Mouse (Mus musculus) heart, embryonic 13.5 days (tissue): Measurements from ENCODE around the gene Clcf1. TPM values are rescaled to one million over a fixed set of nuclear protein-coding genes. Genes with fewer than 3 reads are reported as not detected.

ENCODE experiments used
- ATAC-seq: fragments of 200-750 bp; cut with Nextera tagmentation; 2 replicates; pipeline ENCODE4 v1.8.0; 2017; ENCODE audit warnings: moderate TSS enrichment; ENCODE audit not compliant: insufficient number of reproducible peaks, low FRiP score, low TSS enrichment; ENCODE audit errors: extremely low read depth
- H3K27ac ChIP-seq: fragments of 300-500 bp; sonication (generic); replicated peaks from 2 replicates; pipeline ENCODE4 v1.5.1; 2015; ENCODE audit warnings: moderate library complexity, mild to moderate bottlenecking, inconsistent platforms
- H3K27me3 ChIP-seq: fragments of 300-500 bp; sonication (generic); replicated peaks from 2 replicates; pipeline ENCODE4 v1.6.1; 2015; ENCODE audit warnings: mild to moderate bottlenecking, inconsistent platforms
- H3K36me3 ChIP-seq: fragments of 300-500 bp; sonication (generic); 2 replicates; pipeline ENCODE4 v1.6.1; 2015; ENCODE audit warnings: mild to moderate bottlenecking, inconsistent platforms
- H3K4me1 ChIP-seq: fragments of 300-500 bp; sonication (generic); 2 replicates; pipeline ENCODE4 v1.6.1; 2015; ENCODE audit warnings: inconsistent platforms
- H3K4me2 ChIP-seq: fragments of 300-500 bp; sonication (generic); 2 replicates; pipeline ENCODE4 v1.6.1; 2015; ENCODE audit warnings: inconsistent platforms, mild to moderate bottlenecking, moderate library complexity
- H3K4me3 ChIP-seq: fragments of 300-500 bp; sonication (generic); 2 replicates; pipeline ENCODE4 v1.5.1; 2015; ENCODE audit warnings: moderate library complexity, mild to moderate bottlenecking, inconsistent platforms
- H3K9ac ChIP-seq: fragments of 300-500 bp; sonication (generic); 2 replicates; pipeline ENCODE4 v1.6.1; 2015; ENCODE audit warnings: inconsistent platforms, mild to moderate bottlenecking, moderate library complexity
- H3K9me3 ChIP-seq: fragments of 300-500 bp; sonication (generic); 2 replicates; pipeline ENCODE4 v1.6.1; 2016; ENCODE audit warnings: inconsistent platforms
- WGBS: fragments of 180-500 bp; shearing (Covaris S2); methylation state at CpG from one replicate; pipeline ENCODE4 v1.1.7; 2015; ENCODE audit warnings: mixed read lengths; 5-methylcytosine and 5-hydroxymethylcytosine counted together
- polyA plus RNA-seq: library from polyadenylated mRNA; unstranded; fragments of >200 nt; fragmentation: Nextera tagmentation; extraction: Ambion mirVana; gene quantifications from 2 replicates; pipeline ENCODE4 v1.2.1, GENCODE M21; 2015

Clcf1 gene
- polyA plus RNA-seq, 1 experiment from 2014 or later, result 1.9 TPM

DNA sequence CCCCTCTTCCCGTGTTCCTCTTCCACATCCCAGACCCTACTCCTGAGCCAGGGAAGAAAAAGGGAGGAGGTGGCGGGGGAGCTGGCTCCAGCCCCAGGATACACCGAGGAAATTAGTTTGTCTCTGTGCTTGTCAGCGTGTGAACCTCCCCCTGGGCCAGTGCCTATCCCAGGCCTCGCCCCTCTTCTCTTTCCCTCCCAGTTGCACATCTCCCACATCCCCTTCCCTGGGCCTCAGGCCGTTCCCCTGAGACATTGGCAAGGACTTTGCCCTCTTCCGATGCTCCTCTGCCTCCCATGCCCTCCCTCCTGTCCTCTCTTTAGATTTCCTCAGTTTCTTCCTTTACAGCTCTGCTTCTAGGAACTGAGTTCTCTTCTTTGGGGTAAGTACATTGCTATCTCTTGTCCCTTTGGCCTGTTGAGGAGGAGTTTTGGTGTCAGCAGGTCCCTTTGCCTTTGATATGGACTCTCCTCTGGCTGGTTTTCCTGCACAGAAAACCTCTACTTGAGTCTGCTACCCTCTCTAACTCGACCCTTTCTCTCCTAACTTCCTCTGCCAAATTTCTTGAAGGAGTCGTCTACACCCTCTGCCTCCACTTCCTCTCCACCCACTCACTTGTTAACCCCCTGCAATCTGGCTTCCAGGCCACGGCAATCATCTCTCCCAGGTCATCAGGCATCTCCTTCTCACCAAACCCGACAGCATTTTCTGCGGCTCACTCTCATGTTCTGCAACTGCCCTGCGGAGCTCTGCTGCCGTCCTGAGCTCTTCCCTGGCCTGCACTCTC lies 7.1 kb downstream of the Clcf1 start:
- Histone ChIP-seq H3K9ac (peak overlapping the region; percentile 50), H3K36me3 (no peaks in the 10 kb centered on the region), H3K4me3 (no peak overlapping the region), H3K4me2 (peak overlapping the region; percentile 40), H3K4me1 (peaks cover 51% of the 10 kb centered on the region), H3K27me3 (peaks cover 74% of the 10 kb centered on the region), H3K9me3 (no peaks in the 10 kb centered on the region), H3K27ac (peak overlapping the region; percentile 54)
- WGBS, result 33% methylated on average over 14 of the region's 14 CpGs
- peak; percentile 29; the same call in 1 of the 2 replicates for ATAC-seq

DNA sequence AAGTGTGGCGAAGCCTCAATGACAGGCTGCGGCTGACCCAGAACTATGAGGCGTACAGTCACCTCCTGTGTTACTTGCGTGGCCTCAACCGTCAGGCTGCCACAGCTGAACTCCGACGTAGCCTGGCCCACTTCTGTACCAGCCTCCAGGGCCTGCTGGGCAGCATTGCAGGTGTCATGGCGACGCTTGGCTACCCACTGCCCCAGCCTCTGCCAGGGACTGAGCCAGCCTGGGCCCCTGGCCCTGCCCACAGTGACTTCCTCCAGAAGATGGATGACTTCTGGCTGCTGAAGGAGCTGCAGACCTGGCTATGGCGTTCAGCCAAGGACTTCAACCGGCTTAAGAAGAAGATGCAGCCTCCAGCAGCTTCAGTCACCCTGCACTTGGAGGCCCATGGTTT lies 8.1 kb downstream of the Clcf1 start:
- no peak for ATAC-seq
- 72% methylated on average over 11 of the region's 11 CpGs for WGBS
- no peak overlapping the region; the same call in 1 of the 2 replicates for H3K9ac ChIP-seq

DNA sequence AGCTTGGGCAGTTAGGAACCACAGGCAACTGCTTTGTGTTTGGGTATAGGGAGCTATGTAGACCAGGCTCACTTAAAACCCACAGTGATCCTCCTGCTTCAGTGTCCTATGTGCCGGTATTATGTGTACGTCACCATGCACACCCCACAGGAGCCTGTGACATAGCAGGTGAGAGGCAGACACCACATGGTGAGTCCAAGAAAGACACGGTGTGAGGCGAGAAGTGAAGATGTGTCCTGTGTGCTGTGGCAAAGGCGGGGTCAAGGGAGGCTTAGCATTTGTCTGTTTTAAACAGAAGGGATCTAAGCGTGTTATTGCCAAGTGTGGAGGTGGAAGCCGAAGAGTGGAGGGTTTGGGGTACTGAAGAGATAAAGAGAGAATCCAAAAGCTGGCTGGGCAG lies 12.7 kb downstream of the Clcf1 start:
- Histone ChIP-seq H3K4me2 (no peak overlapping the region), H3K9me3 (no peaks in the 10 kb centered on the region), H3K36me3 (no peaks in the 10 kb centered on the region), H3K9ac (no peak overlapping the region), H3K4me3 (no peak overlapping the region), H3K4me1 (peaks cover 19% of the 10 kb centered on the region), H3K27me3 (peaks cover 53% of the 10 kb centered on the region), H3K27ac (no peak overlapping the region)
- 79% methylated on average over 7 of the region's 7 CpGs for WGBS
- ATAC-seq, result no peak

More for the DNA sequence above, 8.1 kb downstream of the Clcf1 start:
- H3K36me3 ChIP-seq, result no peaks in the 10 kb centered on the region
- peaks cover 70% of the 10 kb centered on the region for H3K27me3 ChIP-seq
- no peak overlapping the region for H3K27ac ChIP-seq
- H3K4me2 ChIP-seq, result no peak overlapping the region
- H3K9me3 ChIP-seq, result no peaks in the 10 kb centered on the region
- H3K4me3 ChIP-seq, result no peak overlapping the region
- H3K4me1 ChIP-seq, result peaks cover 41% of the 10 kb centered on the region

DNA sequence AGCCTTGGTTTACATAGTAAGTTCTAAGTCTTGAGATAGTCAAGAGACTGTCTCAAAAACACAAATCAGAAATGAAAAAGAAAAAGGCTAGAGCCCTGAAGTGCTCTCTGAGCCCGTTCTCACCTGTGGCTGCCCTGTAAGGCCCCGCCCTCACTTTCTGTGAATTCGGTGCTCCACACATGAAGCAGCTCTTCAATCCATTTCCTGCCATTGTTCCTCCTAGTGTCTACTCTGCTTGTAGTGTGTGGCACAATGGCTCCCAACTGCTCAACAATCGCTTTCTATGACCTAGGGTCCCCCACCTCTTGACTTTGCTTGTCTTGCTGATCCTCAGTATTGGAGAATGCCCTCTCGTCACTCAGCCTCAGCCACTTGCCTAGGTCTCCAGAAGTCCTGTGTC lies 13.4 kb downstream of the Clcf1 start:
- H3K36me3 ChIP-seq, result no peaks in the 10 kb centered on the region
- peaks cover 17% of the 10 kb centered on the region for H3K4me1 ChIP-seq
- no peak overlapping the region for H3K4me3 ChIP-seq
- no peak overlapping the region for H3K27ac ChIP-seq
- H3K27me3 ChIP-seq, result peaks cover 46% of the 10 kb centered on the region
- no peaks in the 10 kb centered on the region for H3K9me3 ChIP-seq
- WGBS, result 51% methylated on average over 5 of the region's 5 CpGs
- H3K9ac ChIP-seq, result 0 out of 2 replicates have a peak overlapping the region, but pooled peaks have one; percentile 42
- H3K4me2 ChIP-seq, result no peak overlapping the region
- no peak for ATAC-seq

DNA sequence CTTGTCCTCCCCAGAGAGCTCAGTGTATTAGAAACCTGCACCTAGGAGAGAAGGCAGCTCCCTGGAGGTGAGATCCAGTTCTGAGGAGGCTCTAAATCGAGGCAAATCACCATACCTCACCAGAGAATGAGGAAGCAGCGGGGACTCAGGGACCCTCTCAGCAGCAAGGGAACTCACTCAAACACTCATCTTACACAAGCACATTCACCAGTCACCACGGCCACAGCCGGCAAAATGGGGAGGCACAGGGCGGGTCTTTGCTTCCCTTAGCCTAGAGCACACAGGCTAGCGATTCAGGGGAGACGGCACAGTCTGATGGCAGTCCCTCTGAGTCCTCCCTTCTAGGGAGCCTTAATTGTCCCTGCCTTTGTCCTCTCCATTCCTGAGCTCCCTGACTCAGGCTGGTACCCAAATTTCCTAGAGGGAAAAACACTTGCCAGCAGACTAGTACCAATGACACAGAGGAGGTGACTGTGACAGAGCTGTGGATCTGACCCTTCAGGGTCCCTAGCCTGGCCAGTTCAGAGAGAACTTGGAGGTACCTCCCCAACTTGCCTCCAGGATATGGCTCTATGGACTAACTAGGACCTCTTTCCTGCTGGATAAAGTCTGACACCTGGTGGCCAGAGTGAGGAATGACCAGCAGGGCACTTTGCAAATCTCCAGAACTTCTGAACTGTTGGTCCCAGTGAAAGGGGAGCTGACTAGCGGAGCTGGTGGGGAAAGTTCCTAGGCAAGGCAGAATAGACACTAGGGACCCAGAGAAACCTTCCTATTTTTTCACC lies 14.0 kb downstream of the Clcf1 start:
- H3K27ac ChIP-seq, result no peak overlapping the region
- H3K4me1 ChIP-seq, result peaks cover 20% of the 10 kb centered on the region
- no peaks in the 10 kb centered on the region for H3K9me3 ChIP-seq
- H3K36me3 ChIP-seq, result no peaks in the 10 kb centered on the region
- 0 out of 2 replicates have a peak overlapping the region, but pooled peaks have one; percentile 42 for H3K9ac ChIP-seq
- H3K4me3 ChIP-seq, result no peak overlapping the region
- ATAC-seq, result peak; percentile 19; the same call in 1 of the 2 replicates
- 12% methylated on average over 8 of the region's 8 CpGs for WGBS
- no peak overlapping the region for H3K4me2 ChIP-seq
- peaks cover 40% of the 10 kb centered on the region for H3K27me3 ChIP-seq

DNA sequence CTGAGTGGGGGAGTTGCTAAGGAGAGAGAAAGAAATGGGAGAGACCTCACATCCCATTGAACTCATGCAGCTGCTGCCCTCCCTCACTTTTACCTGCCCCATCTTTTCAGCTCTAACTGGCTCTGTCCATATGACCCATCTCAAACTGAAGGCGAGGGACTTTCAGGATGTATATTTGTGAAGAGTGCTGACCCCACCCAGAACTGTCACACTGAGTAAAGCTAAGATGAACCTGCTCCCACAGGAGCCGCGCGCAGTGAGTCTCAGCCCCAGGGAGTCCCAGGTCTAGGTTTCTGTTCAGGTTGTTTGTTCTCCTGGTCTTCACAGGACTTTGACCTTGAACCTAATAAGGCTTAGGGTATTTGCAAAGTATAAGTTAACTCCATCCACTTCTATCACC lies 14.9 kb downstream of the Clcf1 start:
- Histone ChIP-seq H3K4me2 (no peak overlapping the region), H3K9ac (no peak overlapping the region), H3K36me3 (no peaks in the 10 kb centered on the region), H3K4me3 (no peak overlapping the region), H3K4me1 (peaks cover 20% of the 10 kb centered on the region), H3K27ac (no peak overlapping the region), H3K9me3 (no peaks in the 10 kb centered on the region), H3K27me3 (peaks cover 36% of the 10 kb centered on the region)
- 72% methylated on average over 4 of the region's 4 CpGs for WGBS
- ATAC-seq, result no peak

DNA sequence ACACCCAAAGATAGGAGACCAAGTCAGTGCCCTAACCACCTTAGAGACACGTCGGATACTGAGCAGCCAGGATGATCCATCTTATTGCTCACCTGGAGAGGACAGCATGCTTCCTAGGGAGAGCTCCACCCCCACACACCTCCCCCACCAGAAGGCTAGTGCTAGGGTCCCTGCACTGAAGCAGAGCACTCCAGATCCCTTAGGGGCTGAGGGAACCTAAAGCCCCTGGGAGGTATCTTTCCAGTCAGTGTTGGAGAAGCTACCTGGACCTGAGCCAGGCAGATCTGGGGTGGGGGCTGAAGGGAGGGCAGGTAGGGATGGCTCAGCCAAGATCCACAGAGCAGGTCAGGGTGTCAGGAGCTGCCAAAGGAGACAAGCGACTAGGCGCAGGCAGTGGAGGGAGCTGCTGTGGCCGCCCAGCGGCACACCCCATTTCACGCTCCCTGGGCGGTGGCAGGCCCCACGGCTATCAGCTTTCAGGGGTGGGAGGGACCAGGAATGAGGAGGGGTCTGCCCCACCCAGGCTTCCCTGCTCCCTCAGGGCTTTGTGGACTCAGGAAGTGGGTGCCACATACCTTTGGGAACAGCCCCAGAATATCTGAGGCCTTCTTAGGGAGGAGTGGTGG lies 15.5 kb downstream of the Clcf1 start:
- Histone ChIP-seq H3K9me3 (no peaks in the 10 kb centered on the region), H3K4me2 (no peak overlapping the region), H3K36me3 (no peaks in the 10 kb centered on the region), H3K27ac (no peak overlapping the region), H3K27me3 (peaks cover 34% of the 10 kb centered on the region), H3K4me1 (peaks cover 20% of the 10 kb centered on the region), H3K9ac (no peak overlapping the region), H3K4me3 (no peak overlapping the region)
- no peak for ATAC-seq
- WGBS, result 40% methylated on average over 9 of the region's 9 CpGs

DNA sequence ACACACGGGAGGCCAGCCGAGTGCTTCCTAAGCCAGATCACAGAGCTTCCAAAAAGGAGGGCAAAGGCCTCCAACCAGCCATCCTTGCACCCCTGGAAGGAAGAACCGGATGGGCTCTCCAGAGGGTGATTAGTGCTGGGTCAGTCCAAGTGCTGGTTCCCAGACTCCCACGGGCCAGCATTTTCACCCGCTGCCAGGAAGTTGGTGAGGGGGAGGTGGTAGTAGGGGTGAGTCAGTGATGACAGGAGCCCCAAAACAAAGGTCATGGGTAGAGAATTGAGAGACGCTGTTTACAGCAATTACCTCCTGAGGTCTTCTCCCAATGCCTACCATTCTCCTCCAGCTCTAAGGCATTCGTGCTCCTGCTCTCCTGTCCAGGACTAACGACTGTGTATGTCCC lies 16.4 kb downstream of the Clcf1 start:
- no peaks in the 10 kb centered on the region for H3K9me3 ChIP-seq
- H3K36me3 ChIP-seq, result no peaks in the 10 kb centered on the region
- no peak overlapping the region for H3K4me3 ChIP-seq
- H3K4me1 ChIP-seq, result peaks cover 20% of the 10 kb centered on the region
- peak overlapping the region; percentile 28; the same call in 1 of the 2 replicates for H3K9ac ChIP-seq
- no peak overlapping the region for H3K27ac ChIP-seq
- no peak for ATAC-seq
- H3K27me3 ChIP-seq, result peaks cover 30% of the 10 kb centered on the region
- 67% methylated on average over 8 of the region's 8 CpGs for WGBS
- H3K4me2 ChIP-seq, result no peak overlapping the region

DNA sequence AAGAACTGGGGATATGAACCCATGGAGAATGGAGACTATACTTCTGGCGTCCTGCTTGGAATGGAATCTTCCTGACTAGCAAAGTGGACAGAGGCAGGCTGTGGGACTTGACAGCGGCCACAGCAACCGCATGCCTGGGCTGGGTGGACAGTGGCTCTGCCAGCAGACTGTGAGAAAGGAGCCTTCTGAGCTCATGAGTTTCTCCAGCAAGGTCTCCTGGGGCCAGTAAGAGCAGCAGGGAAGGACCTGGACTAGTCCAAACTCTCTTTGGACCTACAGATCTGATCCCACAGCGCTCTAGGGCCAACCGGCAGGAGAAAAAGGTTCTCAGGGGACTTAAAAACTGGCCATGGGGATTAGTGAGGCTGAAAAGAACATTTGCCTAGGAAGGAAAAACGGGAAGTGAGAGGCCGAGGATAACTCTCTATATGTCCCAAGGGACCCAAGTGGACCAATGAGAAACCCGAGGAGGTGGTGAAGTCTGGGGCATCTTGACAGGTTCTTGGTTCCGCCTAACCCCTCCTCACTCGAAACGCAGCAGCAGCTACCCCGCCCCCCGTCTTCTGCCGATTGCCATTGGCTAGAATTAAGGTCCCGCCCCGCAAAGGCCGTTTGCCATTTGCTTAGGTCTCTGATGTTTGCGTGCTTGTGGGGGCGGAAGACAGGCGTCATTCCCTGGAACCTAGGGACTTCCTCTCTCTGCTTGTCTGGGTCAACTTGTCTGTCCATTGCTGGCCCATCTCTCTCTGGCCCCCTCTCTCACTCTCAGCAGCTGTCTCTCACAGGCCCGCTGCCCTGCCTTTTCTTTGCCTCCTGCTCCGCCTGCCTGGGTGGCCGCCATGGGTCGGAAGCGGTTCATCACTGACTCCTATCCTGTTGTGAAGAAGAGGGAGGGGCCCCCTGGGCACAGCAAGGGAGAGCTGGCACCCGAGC lies 17.5 kb downstream of the Clcf1 start, which contains the start of gene Pold4:
Gene Pold4 (plus strand): TSS at position 647 of the 933 bp plus-strand sequence.
- H3K36me3 ChIP-seq, result no peaks in the 10 kb centered on the region
- peak within 1 kb of the TSS; percentile 80 for H3K4me2 ChIP-seq
- peak within 1 kb of the TSS; percentile 69 for H3K4me3 ChIP-seq
- peaks cover 20% of the 10 kb centered on the region for H3K4me1 ChIP-seq
- ATAC-seq, result peak; percentile 87
- WGBS, result 8% methylated on average over 26 of the region's 26 CpGs
- H3K9me3 ChIP-seq, result no peaks in the 10 kb centered on the region
- H3K27ac ChIP-seq, result peak within 1 kb of the TSS; percentile 89
- peaks cover 36% of the 10 kb centered on the region for H3K27me3 ChIP-seq
- peak within 1 kb of the TSS; percentile 84 for H3K9ac ChIP-seq

DNA sequence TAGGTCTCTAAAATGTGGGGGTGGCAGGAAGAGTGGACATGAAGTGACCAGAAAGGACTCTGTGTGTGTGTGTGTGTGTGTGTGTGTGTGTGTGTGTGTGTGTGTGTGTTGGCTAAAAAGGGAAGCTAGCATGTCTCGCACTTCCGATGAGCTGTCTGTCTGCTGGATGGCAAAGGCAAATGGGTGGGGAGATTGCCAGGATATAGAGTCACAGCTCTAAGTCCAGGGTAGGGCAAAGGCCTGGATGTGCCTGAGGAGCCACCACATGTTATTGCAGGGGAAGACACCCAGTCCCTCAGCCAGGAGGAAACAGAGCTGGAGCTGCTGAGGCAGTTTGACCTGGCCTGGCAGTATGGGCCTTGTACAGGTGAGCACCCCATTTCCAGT lies 18.1 kb downstream of the Clcf1 start:
- H3K9me3 ChIP-seq, result no peaks in the 10 kb centered on the region
- peak overlapping the region; percentile 84 for H3K9ac ChIP-seq
- H3K4me1 ChIP-seq, result peaks cover 20% of the 10 kb centered on the region
- H3K27ac ChIP-seq, result peak overlapping the region; percentile 89
- ATAC-seq, result no peak
- peak overlapping the region; percentile 80 for H3K4me2 ChIP-seq
- WGBS, result 20% methylated on average over 2 of the region's 2 CpGs
- peaks cover 31% of the 10 kb centered on the region for H3K27me3 ChIP-seq
- H3K4me3 ChIP-seq, result peak overlapping the region; percentile 69
- H3K36me3 ChIP-seq, result no peaks in the 10 kb centered on the region
